Mouse (Mus musculus): Measurements from ENCODE around the gene Pip5k1b. TPM values are rescaled to one million over a fixed set of nuclear protein-coding genes. Genes with fewer than 3 reads are reported as not detected.

Pip5k1b gene
- polyA plus RNA-seq, 1 experiment = 0.68 TPM

GRCm38 (mm10) chr19:24537691-24538090 is 18.0 kb downstream of the Pip5k1b start:
- Histone ChIP-seq H3K79me2 (ENCODE audit: control insufficient read depth, insufficient read depth) (no peaks in the 10 kb centered on the region), H3K4me3 (ENCODE audit: insufficient read depth, poor library complexity, severe bottlenecking) (no peak overlapping the region), H3ac (ENCODE audit: control insufficient read depth, insufficient read length, low read depth) (no peak overlapping the region), H3K36me3 (ENCODE audit: control insufficient read depth, insufficient read depth) (no peaks in the 10 kb centered on the region), H3K27me3 (ENCODE audit: control insufficient read depth, insufficient read depth, insufficient read length) (no peaks in the 10 kb centered on the region), H3K79me3 (ENCODE audit: low read depth) (no peaks in the 10 kb centered on the region)
- no peak for TF ChIP-seq FOSL1 (IDR thresholded peaks at IDR 0.05; ENCODE audit: insufficient read depth, low read length, poor library complexity, severe bottlenecking)
- no peak for TF ChIP-seq CTCF (IDR thresholded peaks at IDR 0.05; ENCODE audit: control insufficient read depth, insufficient read depth, insufficient read length)
- TF ChIP-seq MYOD1 (IDR thresholded peaks at IDR 0.05; ENCODE audit: control insufficient read depth, insufficient read length, low read depth) = no peak
- no peak for TF ChIP-seq MYOG (IDR thresholded peaks at IDR 0.05; ENCODE audit: control insufficient read depth, extremely low read depth, insufficient read length)
- no peak for TF ChIP-seq CEBPB (IDR thresholded peaks at IDR 0.05; ENCODE audit: low read depth)
- TF ChIP-seq USF1 (IDR thresholded peaks at IDR 0.05; ENCODE audit: low read depth) = no peak
- no peak for TF ChIP-seq MAX (IDR thresholded peaks at IDR 0.05)

GRCm38 (mm10) chr19:24536920-24537319 is 18.8 kb downstream of the Pip5k1b start:
- H3ac ChIP-seq (ENCODE audit: control insufficient read depth, insufficient read length, low read depth) = no peak overlapping the region
- no peaks in the 10 kb centered on the region for H3K27me3 ChIP-seq (ENCODE audit: control insufficient read depth, insufficient read depth, insufficient read length)
- no peaks in the 10 kb centered on the region for H3K36me3 ChIP-seq (ENCODE audit: control insufficient read depth, insufficient read depth)

GRCm38 (mm10) chr19:24536280-24536679 is 19.4 kb downstream of the Pip5k1b start:
- H3K79me2 ChIP-seq (ENCODE audit: control insufficient read depth, insufficient read depth) = no peaks in the 10 kb centered on the region
- no peak for TF ChIP-seq CTCF (IDR thresholded peaks at IDR 0.05; ENCODE audit: control insufficient read depth, insufficient read depth, insufficient read length)
- TF ChIP-seq FOSL1 (IDR thresholded peaks at IDR 0.05; ENCODE audit: insufficient read depth, low read length, poor library complexity, severe bottlenecking) = no peak
- TF ChIP-seq MAX (IDR thresholded peaks at IDR 0.05) = no peak
- no peak for TF ChIP-seq MYOD1 (IDR thresholded peaks at IDR 0.05; ENCODE audit: control insufficient read depth, insufficient read length, low read depth)
- no peak for TF ChIP-seq CEBPB (IDR thresholded peaks at IDR 0.05; ENCODE audit: low read depth)
- no peak for TF ChIP-seq MYOG (IDR thresholded peaks at IDR 0.05; ENCODE audit: control insufficient read depth, extremely low read depth, insufficient read length)
- TF ChIP-seq USF1 (IDR thresholded peaks at IDR 0.05; ENCODE audit: low read depth) = no peak
- no peaks in the 10 kb centered on the region for H3K36me3 ChIP-seq (ENCODE audit: control insufficient read depth, insufficient read depth)
- H3ac ChIP-seq (ENCODE audit: control insufficient read depth, insufficient read length, low read depth) = no peak overlapping the region
- H3K4me3 ChIP-seq (ENCODE audit: insufficient read depth, poor library complexity, severe bottlenecking) = no peak overlapping the region
- no peaks in the 10 kb centered on the region for H3K79me3 ChIP-seq (ENCODE audit: low read depth)
- H3K27me3 ChIP-seq (ENCODE audit: control insufficient read depth, insufficient read depth, insufficient read length) = no peaks in the 10 kb centered on the region

More at GRCm38 (mm10) chr19:24536920-24537319, 18.8 kb downstream of the Pip5k1b start:
- Histone ChIP-seq H3K4me3 (ENCODE audit: insufficient read depth, poor library complexity, severe bottlenecking) (no peak overlapping the region), H3K79me3 (ENCODE audit: low read depth) (no peaks in the 10 kb centered on the region), H3K79me2 (ENCODE audit: control insufficient read depth, insufficient read depth) (no peaks in the 10 kb centered on the region)
- no peak for TF ChIP-seq MYOG (IDR thresholded peaks at IDR 0.05; ENCODE audit: control insufficient read depth, extremely low read depth, insufficient read length)
- no peak for TF ChIP-seq MYOD1 (IDR thresholded peaks at IDR 0.05; ENCODE audit: control insufficient read depth, insufficient read length, low read depth)
- no peak for TF ChIP-seq USF1 (IDR thresholded peaks at IDR 0.05; ENCODE audit: low read depth)
- TF ChIP-seq FOSL1 (IDR thresholded peaks at IDR 0.05; ENCODE audit: insufficient read depth, low read length, poor library complexity, severe bottlenecking) = no peak
- TF ChIP-seq CEBPB (IDR thresholded peaks at IDR 0.05; ENCODE audit: low read depth) = no peak
- no peak for TF ChIP-seq CTCF (IDR thresholded peaks at IDR 0.05; ENCODE audit: control insufficient read depth, insufficient read depth, insufficient read length)
- TF ChIP-seq MAX (IDR thresholded peaks at IDR 0.05) = no peak

- no peaks in the 10 kb centered on the region for H3K79me2 ChIP-seq (ENCODE audit: control insufficient read depth, insufficient read depth)
- H3K27me3 ChIP-seq (ENCODE audit: control insufficient read depth, insufficient read depth, insufficient read length) = no peaks in the 10 kb centered on the region
- H3ac ChIP-seq (ENCODE audit: control insufficient read depth, insufficient read length, low read depth) = no peak overlapping the region
- H3K4me3 ChIP-seq (ENCODE audit: insufficient read depth, poor library complexity, severe bottlenecking) = no peak overlapping the region
- H3K36me3 ChIP-seq (ENCODE audit: control insufficient read depth, insufficient read depth) = no peaks in the 10 kb centered on the region
- TF ChIP-seq USF1 (IDR thresholded peaks at IDR 0.05; ENCODE audit: low read depth) (no peak), CEBPB (IDR thresholded peaks at IDR 0.05; ENCODE audit: low read depth) (no peak), CTCF (IDR thresholded peaks at IDR 0.05; ENCODE audit: control insufficient read depth, insufficient read depth, insufficient read length) (no peak), MYOG (IDR thresholded peaks at IDR 0.05; ENCODE audit: control insufficient read depth, extremely low read depth, insufficient read length) (no peak), MYOD1 (IDR thresholded peaks at IDR 0.05; ENCODE audit: control insufficient read depth, insufficient read length, low read depth) (no peak)
- no peaks in the 10 kb centered on the region for H3K79me3 ChIP-seq (ENCODE audit: low read depth)
Observed at GRCm38 (mm10) chr19:24535161-24535560, 20.5 kb downstream of the Pip5k1b start.

GRCm38 (mm10) chr19:24534733-24535132 is 20.9 kb downstream of the Pip5k1b start:
- H3ac ChIP-seq (ENCODE audit: control insufficient read depth, insufficient read length, low read depth) = no peak overlapping the region
- no peak for TF ChIP-seq CEBPB (IDR thresholded peaks at IDR 0.05; ENCODE audit: low read depth)
- no peak for TF ChIP-seq USF1 (IDR thresholded peaks at IDR 0.05; ENCODE audit: low read depth)
- no peak for TF ChIP-seq MYOG (IDR thresholded peaks at IDR 0.05; ENCODE audit: control insufficient read depth, extremely low read depth, insufficient read length)
- no peak for TF ChIP-seq CTCF (IDR thresholded peaks at IDR 0.05; ENCODE audit: control insufficient read depth, insufficient read depth, insufficient read length)
- no peak for TF ChIP-seq FOSL1 (IDR thresholded peaks at IDR 0.05; ENCODE audit: insufficient read depth, low read length, poor library complexity, severe bottlenecking)
- TF ChIP-seq MAX (IDR thresholded peaks at IDR 0.05) = no peak
- TF ChIP-seq MYOD1 (IDR thresholded peaks at IDR 0.05; ENCODE audit: control insufficient read depth, insufficient read length, low read depth) = no peak
- no peaks in the 10 kb centered on the region for H3K79me2 ChIP-seq (ENCODE audit: control insufficient read depth, insufficient read depth)
- H3K27me3 ChIP-seq (ENCODE audit: control insufficient read depth, insufficient read depth, insufficient read length) = no peaks in the 10 kb centered on the region
- H3K79me3 ChIP-seq (ENCODE audit: low read depth) = no peaks in the 10 kb centered on the region
- no peaks in the 10 kb centered on the region for H3K36me3 ChIP-seq (ENCODE audit: control insufficient read depth, insufficient read depth)
- H3K4me3 ChIP-seq (ENCODE audit: insufficient read depth, poor library complexity, severe bottlenecking) = no peak overlapping the region
